Mouse (Mus musculus) forebrain, embryonic 14.5 days (tissue): ENCODE data around the gene Slc34a1. TPM values are rescaled to one million over a fixed set of nuclear protein-coding genes. Genes with fewer than 3 reads are reported as not detected.

Source experiments
- ATAC-seq: fragments of 200-750 bp; cut with Nextera tagmentation; 2 replicates; pipeline ENCODE4 v1.8.0; 2017; ENCODE audit warnings: mild to moderate bottlenecking, moderate library complexity
- DNase-seq: peaks from one replicate; pipeline ENCODE4 v3.0.0-alpha.2; 2015; ENCODE audit warnings: low spot score
- H3K27ac ChIP-seq: fragments of 300-500 bp; sonication (generic); 2 replicates; pipeline ENCODE4 v1.5.1; 2014; ENCODE audit warnings: low read depth, mild to moderate bottlenecking, control low read depth, low read length, moderate library complexity
- H3K27me3 ChIP-seq: fragments of 300-500 bp; sonication (generic); replicated peaks from 2 replicates; pipeline ENCODE4 v1.6.1; 2014; ENCODE audit warnings: low read length, control low read depth, mixed read lengths; ENCODE audit not compliant: control insufficient read depth, insufficient read depth
- H3K36me3 ChIP-seq: fragments of 300-500 bp; sonication (generic); 2 replicates; pipeline ENCODE4 v1.6.1; 2014; ENCODE audit warnings: low read length, control low read depth; ENCODE audit not compliant: control insufficient read depth, insufficient read depth
- H3K4me1 ChIP-seq: fragments of 300-500 bp; sonication (generic); 2 replicates; pipeline ENCODE4 v1.6.1; 2014; ENCODE audit warnings: antibody characterized with exemption, low read length, control low read depth; ENCODE audit not compliant: control insufficient read depth, insufficient read depth
- H3K4me2 ChIP-seq: fragments of 300-500 bp; sonication (generic); 2 replicates; pipeline ENCODE4 v1.6.1; 2014; ENCODE audit warnings: mild to moderate bottlenecking, control low read depth, low read length
- H3K4me3 ChIP-seq: fragments of 300-500 bp; sonication (generic); 2 replicates; pipeline ENCODE4 v1.5.1; 2014; ENCODE audit warnings: low read depth, low read length, control low read depth
- H3K9ac ChIP-seq: fragments of 300-500 bp; sonication (generic); 2 replicates; pipeline ENCODE4 v1.6.1; 2014; ENCODE audit warnings: mild to moderate bottlenecking, low read length, control low read depth, moderate library complexity
- H3K9me3 ChIP-seq: fragments of 300-500 bp; sonication (generic); replicated peaks from 2 replicates; pipeline ENCODE4 v1.6.1; 2016; ENCODE audit warnings: low read length, control low read depth, mixed read lengths; ENCODE audit not compliant: control insufficient read depth
- WGBS: fragments of 180-500 bp; shearing (Covaris S2); extraction: QIAGEN DNeasy Blood & Tissue Kit; methylation state at CpG from one replicate; pipeline ENCODE4 v1.1.7; 2014; 5-methylcytosine and 5-hydroxymethylcytosine counted together
- polyA plus RNA-seq: library from polyadenylated mRNA; unstranded; fragments of >200 nt; fragmentation: Nextera tagmentation; extraction: Ambion mirVana; gene quantifications from 2 replicates; pipeline ENCODE4 v1.2.1, GENCODE M21; 2014

Slc34a1 gene
- polyA plus RNA-seq, 1 experiment from 2014 or later, result not detected

GRCm38 (mm10) chr13:55412643-55413307, 14.8 kb downstream of the Slc34a1 start:
- H3K36me3 ChIP-seq, result no peaks in the 10 kb centered on the region
- H3K27ac ChIP-seq, result no peak overlapping the region
- H3K4me2 ChIP-seq, result no peak overlapping the region
- DNase-seq (no peak), ATAC-seq (no peak)
- H3K4me1 ChIP-seq, result no peaks in the 10 kb centered on the region
- H3K4me3 ChIP-seq, result no peak overlapping the region
- 0 out of 2 replicates have a peak, but pooled peaks cover 2% of the 10 kb centered on the region for H3K27me3 ChIP-seq
- no peaks in the 10 kb centered on the region for H3K9me3 ChIP-seq
- WGBS, result 81% methylated on average over 13 of the region's 13 CpGs
- H3K9ac ChIP-seq, result no peak overlapping the region

DNA sequence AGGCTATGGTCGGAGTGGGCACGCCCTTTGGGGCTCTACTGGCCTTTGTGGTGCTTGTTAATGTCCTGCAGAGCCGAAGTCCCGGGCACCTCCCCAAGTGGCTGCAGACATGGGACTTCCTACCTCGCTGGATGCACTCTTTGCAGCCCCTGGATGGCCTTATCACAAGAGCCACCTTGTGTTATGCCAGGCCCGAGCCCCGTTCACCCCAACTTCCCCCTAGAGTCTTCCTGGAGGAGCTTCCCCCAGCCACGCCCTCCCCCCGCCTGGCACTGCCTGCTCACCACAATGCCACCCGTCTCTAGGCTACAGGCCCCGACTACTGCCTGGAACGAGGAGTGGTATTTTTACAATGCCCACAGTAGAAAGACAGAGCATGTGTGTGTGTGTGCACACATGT, 15.3 kb downstream of the Slc34a1 start:
- no peaks in the 10 kb centered on the region for H3K4me1 ChIP-seq
- H3K9ac ChIP-seq, result no peak overlapping the region
- H3K9me3 ChIP-seq, result no peaks in the 10 kb centered on the region
- WGBS, result 82% methylated on average over 12 of the region's 12 CpGs
- no peak overlapping the region for H3K4me3 ChIP-seq
- no peak for ATAC-seq
- no peak for DNase-seq
- H3K36me3 ChIP-seq, result no peaks in the 10 kb centered on the region
- 0 out of 2 replicates have a peak, but pooled peaks cover 3% of the 10 kb centered on the region for H3K27me3 ChIP-seq
- H3K27ac ChIP-seq, result no peak overlapping the region
- no peak overlapping the region for H3K4me2 ChIP-seq

DNA sequence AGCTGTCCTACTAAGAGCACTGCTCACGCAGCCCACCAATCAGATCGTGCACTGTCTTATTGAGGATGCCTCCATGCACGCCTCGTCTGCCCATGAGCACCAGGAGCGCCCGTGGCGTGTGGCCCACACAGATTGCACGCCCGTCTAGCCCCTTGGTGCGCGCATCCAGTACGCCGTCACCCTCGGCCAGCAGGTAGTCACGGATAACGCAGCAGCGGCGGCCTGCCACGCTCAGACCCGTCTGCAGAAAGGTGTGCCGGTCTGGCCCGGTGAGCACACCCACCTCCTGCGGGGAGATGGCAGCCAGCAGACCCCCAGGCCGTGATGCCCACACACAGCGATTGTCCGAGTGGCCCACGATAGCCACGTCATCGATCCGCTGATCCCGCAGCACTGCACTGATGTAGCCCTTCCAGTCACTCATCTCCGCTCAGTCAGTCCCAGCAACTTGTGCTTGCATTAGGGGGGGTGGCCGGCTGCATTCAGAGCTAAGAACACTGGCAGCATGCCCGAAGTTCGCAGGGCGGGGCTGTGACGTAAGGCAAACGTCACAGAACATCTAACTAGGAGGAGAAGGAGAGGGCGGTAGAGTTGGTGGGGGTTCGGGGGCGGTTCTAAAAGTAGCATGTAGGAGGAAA, 16.9 kb downstream of the Slc34a1 start, which contains the start of gene Pfn3:
Pfn3 (minus strand) TSS at position 490 of the 638 bp plus-strand sequence.
- no peaks in the 10 kb centered on the region for H3K4me1 ChIP-seq
- H3K9ac ChIP-seq, result peak within 1 kb of the TSS; percentile 71
- H3K4me3 ChIP-seq, result peak within 1 kb of the TSS; percentile 38
- H3K9me3 ChIP-seq, result no peaks in the 10 kb centered on the region
- peak within 1 kb of the TSS; percentile 68 for H3K4me2 ChIP-seq
- no peaks in the 10 kb centered on the region for H3K36me3 ChIP-seq
- no peak within 1 kb of the TSS for H3K27ac ChIP-seq
- 11% methylated on average over 41 of the region's 41 CpGs for WGBS
- peaks cover 14% of the 10 kb centered on the region for H3K27me3 ChIP-seq
- ATAC-seq (peak; percentile 76), DNase-seq (peak; percentile 84)

GRCm38 (mm10) chr13:55418004-55418403, 20.0 kb downstream of the Slc34a1 start:
- ATAC-seq (peak; percentile 69; the same call in 1 of the 2 replicates), DNase-seq (peak; percentile 80)
- Histone ChIP-seq H3K4me1 (no peaks in the 10 kb centered on the region), H3K4me3 (no peak overlapping the region), H3K36me3 (no peaks in the 10 kb centered on the region), H3K27me3 (peaks cover 37% of the 10 kb centered on the region), H3K9ac (peak overlapping the region; percentile 37; the same call in 1 of the 2 replicates), H3K4me2 (peak overlapping the region; percentile 20; the same call in 1 of the 2 replicates), H3K9me3 (no peaks in the 10 kb centered on the region), H3K27ac (no peak overlapping the region)
- WGBS, result 15% methylated on average over 12 of the region's 12 CpGs

- H3K4me1 ChIP-seq, result no peaks in the 10 kb centered on the region
- ATAC-seq, result no peak
- H3K9ac ChIP-seq, result no peak overlapping the region
Observed at GRCm38 (mm10) chr13:55419142-55419541, 21.2 kb downstream of the Slc34a1 start.

GRCm38 (mm10) chr13:55420018-55420932, 22.3 kb downstream of the Slc34a1 start:
- ATAC-seq, result peak; percentile 32; the same call in 1 of the 2 replicates
- H3K27me3 ChIP-seq, result peaks cover 37% of the 10 kb centered on the region

More at GRCm38 (mm10) chr13:55419142-55419541, 21.2 kb downstream of the Slc34a1 start:
- WGBS, result 85% methylated on average over 5 of the region's 5 CpGs
- Histone ChIP-seq H3K4me3 (no peak overlapping the region), H3K27me3 (peaks cover 37% of the 10 kb centered on the region), H3K27ac (no peak overlapping the region), H3K36me3 (no peaks in the 10 kb centered on the region), H3K4me2 (no peak overlapping the region), H3K9me3 (no peaks in the 10 kb centered on the region)
- no peak for DNase-seq

DNA sequence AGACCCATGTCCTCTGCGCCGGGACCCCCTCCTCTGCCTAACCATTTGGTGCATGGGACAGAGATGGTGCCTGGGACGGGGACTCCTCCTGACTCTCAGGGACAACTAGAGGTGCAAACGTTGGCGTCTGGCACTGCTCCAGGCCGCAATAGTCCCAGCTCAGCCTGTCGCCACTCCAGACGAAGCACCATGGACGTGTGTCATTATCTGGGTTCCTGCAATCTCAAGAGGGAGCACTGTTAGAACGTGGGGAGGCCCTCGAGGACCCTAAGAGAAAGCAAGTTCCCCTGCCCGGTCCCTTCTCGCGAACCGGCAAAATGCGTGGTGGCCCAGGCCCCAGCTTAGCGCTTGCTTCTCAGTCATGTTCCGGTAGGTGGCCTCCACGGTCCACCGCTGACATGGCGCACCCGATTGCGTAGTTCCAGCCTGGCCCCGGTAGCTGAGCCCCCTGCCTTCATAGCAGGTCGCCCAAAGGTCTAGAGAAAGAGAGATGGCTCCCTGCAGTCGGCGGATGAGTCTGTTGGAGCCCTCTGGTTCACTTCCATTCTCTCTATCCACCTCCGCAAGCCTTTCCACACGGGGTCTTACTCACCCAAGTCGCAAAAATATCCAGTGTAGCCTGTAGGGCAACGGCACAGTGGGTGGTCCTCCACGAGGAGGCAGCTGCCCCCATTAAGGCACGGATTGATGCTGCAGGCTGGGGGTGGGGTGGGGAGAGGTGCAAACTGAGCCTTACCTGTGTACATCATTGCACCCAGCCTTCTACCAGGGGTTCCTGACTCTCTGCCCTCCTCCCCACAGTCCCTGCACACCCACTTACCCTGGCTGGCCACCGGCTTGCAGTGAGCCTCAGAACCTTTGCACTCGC, 23.2 kb downstream of the Slc34a1 start:
- H3K9ac ChIP-seq, result peak overlapping the region; percentile 35; the same call in 1 of the 2 replicates
- H3K36me3 ChIP-seq, result no peaks in the 10 kb centered on the region
- DNase-seq, result peak; percentile 67
- H3K27me3 ChIP-seq, result peaks cover 37% of the 10 kb centered on the region
- H3K9me3 ChIP-seq, result no peaks in the 10 kb centered on the region
- peak; percentile 77 for ATAC-seq
- WGBS, result 13% methylated on average over 35 of the region's 35 CpGs
- H3K27ac ChIP-seq, result no peak overlapping the region
- peak overlapping the region; percentile 8; the same call in 1 of the 2 replicates for H3K4me3 ChIP-seq
- H3K4me1 ChIP-seq, result no peaks in the 10 kb centered on the region
- peak overlapping the region; percentile 39 for H3K4me2 ChIP-seq

More at GRCm38 (mm10) chr13:55420018-55420932, 22.3 kb downstream of the Slc34a1 start:
- Histone ChIP-seq H3K27ac (no peak overlapping the region), H3K9me3 (no peaks in the 10 kb centered on the region), H3K36me3 (no peaks in the 10 kb centered on the region), H3K4me2 (peak overlapping the region; percentile 39; the same call in 1 of the 2 replicates), H3K9ac (0 out of 2 replicates have a peak overlapping the region, but pooled peaks have one; percentile 35), H3K4me3 (no peak overlapping the region), H3K4me1 (no peaks in the 10 kb centered on the region)
- WGBS, result 35% methylated on average over 51 of the region's 51 CpGs
- no peak for DNase-seq

- Histone ChIP-seq H3K4me3 (no peak within 1 kb of the TSS), H3K27ac (no peak within 1 kb of the TSS), H3K4me2 (no peak within 1 kb of the TSS), H3K27me3 (peaks cover 6% of the 10 kb centered on the region), H3K36me3 (no peaks in the 10 kb centered on the region), H3K4me1 (no peaks in the 10 kb centered on the region), H3K9ac (no peak within 1 kb of the TSS), H3K9me3 (no peaks in the 10 kb centered on the region)
- DNase-seq (no peak), ATAC-seq (no peak)
- 89% methylated on average over 10 of the region's 10 CpGs for WGBS
Observed at GRCm38 (mm10) chr13:55426613-55427012, 28.6 kb downstream of the Slc34a1 start, which contains the start of gene F12. F12 (minus strand) TSS chr13:55426793.
